Mouse (Mus musculus): ENCODE results near the gene Ptk7.

DNA sequence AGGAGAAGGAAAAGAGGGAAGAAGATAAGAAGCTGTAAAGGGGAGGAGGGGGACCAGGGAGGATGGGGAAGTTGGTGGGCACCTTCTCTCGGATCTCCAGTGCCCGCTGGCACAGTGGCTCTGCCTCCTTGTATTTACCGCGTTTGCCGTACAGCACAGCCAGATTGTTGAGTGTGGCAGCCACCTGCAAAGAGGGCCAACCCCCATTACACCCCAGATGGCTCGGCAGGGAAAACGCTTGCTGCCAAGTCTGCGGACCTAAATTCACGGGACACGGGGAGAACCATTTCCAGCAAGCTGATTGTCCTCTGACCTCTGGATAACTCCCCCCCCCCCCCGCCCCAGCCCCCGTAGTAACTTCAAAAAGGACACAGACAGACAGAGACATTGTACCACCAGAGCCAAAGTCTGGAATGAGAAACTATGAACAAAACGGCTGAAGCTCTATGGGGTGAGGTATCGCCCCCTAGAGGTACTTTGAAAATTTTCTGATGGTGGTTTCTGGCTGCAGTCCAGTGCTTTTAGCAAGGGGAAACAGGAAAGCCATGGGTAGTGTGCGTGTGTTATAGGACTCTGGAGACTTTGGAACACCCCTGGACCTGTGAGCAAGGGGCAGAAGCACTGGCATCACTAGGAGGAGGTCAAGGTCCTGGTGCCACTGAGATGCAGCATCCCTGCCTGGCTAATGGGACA is 7.7 kb upstream of the Ptk7 start:
- TF ChIP-seq EP300 (IDR thresholded peaks at IDR 0.05; ENCODE audit: low read depth) = no peak
- TF ChIP-seq CTCF (IDR thresholded peaks at IDR 0.05; ENCODE audit: low read depth) = peak; percentile 75

Measured in heart, postnatal 0 days (tissue).